Mouse (Mus musculus) liver, adult 2 months (tissue): ENCODE measurements around the gene Adamts5. TPM values are rescaled to one million over a fixed set of nuclear protein-coding genes. Genes with fewer than 3 reads are reported as not detected.

Source experiments
- DNase-seq: peaks from one replicate; pipeline ENCODE4 v3.0.0-alpha.2; 2011; ENCODE audit warnings: low read depth, low spot score; ENCODE audit errors: extremely low read depth
- H3K27ac ChIP-seq: fragments of 200-500 bp; replicated peaks from 2 replicates; pipeline ENCODE4 v1.5.1; 2012; ENCODE audit warnings: low read depth, mild to moderate bottlenecking, control low read depth, inconsistent platforms, low read length; ENCODE audit not compliant: insufficient read depth
- H3K27me3 ChIP-seq: fragments of 200-500 bp; 2 replicates; pipeline ENCODE4 v1.6.1; 2012; ENCODE audit warnings: mild to moderate bottlenecking, moderate library complexity, low read length, inconsistent platforms; ENCODE audit not compliant: control insufficient read depth, insufficient read depth
- H3K36me3 ChIP-seq: fragments of 200-500 bp; 2 replicates; pipeline ENCODE4 v1.6.1; 2012; ENCODE audit warnings: low read length, inconsistent platforms; ENCODE audit not compliant: control insufficient read depth, insufficient read depth
- H3K4me1 ChIP-seq: fragments of 200-500 bp; 2 replicates; pipeline ENCODE4 v1.6.1; 2011; ENCODE audit warnings: low read length; ENCODE audit not compliant: control insufficient read depth, insufficient read depth
- H3K4me3 ChIP-seq: fragments of 200-500 bp; 2 replicates; pipeline ENCODE4 v1.5.1; 2011; ENCODE audit warnings: low read depth, mild to moderate bottlenecking, control low read depth, low read length, moderate library complexity; ENCODE audit not compliant: insufficient read depth
- H3K79me2 ChIP-seq: fragments of 200-500 bp; 2 replicates; pipeline ENCODE4 v1.6.1; 2012; ENCODE audit warnings: inconsistent platforms, mild to moderate bottlenecking, low read length, moderate library complexity; ENCODE audit not compliant: control insufficient read depth, insufficient read depth
- H3K9ac ChIP-seq: fragments of 200-500 bp; 2 replicates; pipeline ENCODE4 v1.6.1; 2012; ENCODE audit warnings: low read depth, mild to moderate bottlenecking, control low read depth, inconsistent platforms, low read length
- CTCF ChIP-seq: fragments of 200-500 bp; IDR thresholded peaks from 2 replicates; pipeline ENCODE4 v1.5.1; 2011; ENCODE audit warnings: low read depth, low read length, control low read depth
- POLR2A ChIP-seq: fragments of 200-500 bp; IDR thresholded peaks from 2 replicates; pipeline ENCODE4 v1.6.1; 2011; ENCODE audit warnings: low read length, control low read depth; ENCODE audit not compliant: insufficient read depth; ENCODE audit errors: extremely low read depth
- WGBS: fragments of 180-500 bp; shearing (Covaris S2); methylation state at CpG from one replicate; pipeline ENCODE4 v1.1.7; 2018; 5-methylcytosine and 5-hydroxymethylcytosine counted together
- polyA plus RNA-seq: library from polyadenylated mRNA; depleted of rRNA; stranded (reverse); fragments of >200 nt; gene quantifications from 2 replicates; pipeline ENCODE4 v1.2.3, GENCODE M21; 2012
- total RNA-seq: library from RNA; depleted of rRNA; stranded (reverse); fragments of >200 nt; gene quantifications from 2 replicates; pipeline ENCODE4 v1.2.3, GENCODE M21; 2014

Gene Adamts5
- total and polyA plus RNA-seq, 2 experiments = 0.44 to 0.74 TPM

- no peak overlapping the region for H3K27ac ChIP-seq
- H3K79me2 ChIP-seq = no peaks in the 10 kb centered on the region
- no peaks in the 10 kb centered on the region for H3K4me1 ChIP-seq
- no peaks in the 10 kb centered on the region for H3K36me3 ChIP-seq
- no peak for DNase-seq
- H3K27me3 ChIP-seq = no peaks in the 10 kb centered on the region
- TF ChIP-seq POLR2A (no peak), CTCF (no peak)
- 83% methylated on average over 4 of the region's 4 CpGs for WGBS
- H3K4me3 ChIP-seq = no peak overlapping the region
- no peak overlapping the region for H3K9ac ChIP-seq
Measured at GRCm38 (mm10) chr16:85864691-85865389, 36.8 kb downstream of the Adamts5 start.

DNA sequence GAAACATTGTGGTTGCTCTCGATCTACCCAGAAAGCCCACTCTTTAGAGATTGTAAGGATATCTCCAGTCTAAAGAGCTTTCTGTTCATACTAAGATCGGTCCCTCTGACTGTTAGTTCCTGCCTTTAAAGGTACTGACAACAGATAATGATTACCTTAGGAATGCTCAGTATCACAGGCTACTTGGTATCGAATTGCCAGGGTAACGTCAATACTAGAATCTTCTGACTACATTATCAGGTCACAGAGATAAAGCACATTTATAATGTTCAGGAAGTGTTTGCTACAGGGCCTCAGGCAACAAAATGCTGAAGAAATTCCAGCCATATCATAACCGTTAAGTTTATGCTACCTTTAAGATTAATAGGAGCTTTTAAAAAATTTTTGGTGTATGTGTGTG, 47.1 kb downstream of the Adamts5 start:
- H3K4me1 ChIP-seq = no peaks in the 10 kb centered on the region
- H3K79me2 ChIP-seq = no peaks in the 10 kb centered on the region
- no peak for DNase-seq
- H3K27ac ChIP-seq = no peak overlapping the region
- no peak overlapping the region for H3K9ac ChIP-seq
- no peak overlapping the region for H3K4me3 ChIP-seq
- WGBS = 55% methylated on average over 5 of the region's 5 CpGs
- H3K27me3 ChIP-seq = no peaks in the 10 kb centered on the region
- TF ChIP-seq POLR2A (no peak), CTCF (no peak)
- no peaks in the 10 kb centered on the region for H3K36me3 ChIP-seq

DNA sequence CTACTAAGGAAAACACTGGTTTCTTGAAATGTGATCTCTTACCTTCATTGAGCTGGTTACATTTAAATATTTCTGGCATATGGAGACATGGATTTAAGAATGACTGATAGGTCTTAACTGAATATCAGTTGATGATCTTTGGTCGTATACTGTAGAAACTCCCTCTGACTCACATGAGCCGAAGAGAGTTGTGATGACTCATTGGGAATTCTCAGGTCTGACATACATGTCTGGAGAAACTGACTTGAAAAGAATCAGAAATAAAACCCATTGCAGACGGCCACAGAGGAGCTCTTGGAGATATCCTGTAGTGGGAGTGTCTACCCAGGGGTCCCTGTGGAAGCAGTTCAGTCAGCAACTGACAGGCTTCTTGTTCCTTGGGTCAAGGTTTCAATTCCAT, 74.6 kb downstream of the Adamts5 start:
- Histone ChIP-seq H3K79me2 (no peaks in the 10 kb centered on the region), H3K36me3 (no peaks in the 10 kb centered on the region), H3K9ac (no peak overlapping the region), H3K4me1 (no peaks in the 10 kb centered on the region), H3K4me3 (no peak overlapping the region), H3K27me3 (no peaks in the 10 kb centered on the region), H3K27ac (no peak overlapping the region)
- WGBS = 68% methylated on average over 3 of the region's 3 CpGs
- DNase-seq = no peak
- TF ChIP-seq POLR2A = no peak
- no peak for TF ChIP-seq CTCF

DNA sequence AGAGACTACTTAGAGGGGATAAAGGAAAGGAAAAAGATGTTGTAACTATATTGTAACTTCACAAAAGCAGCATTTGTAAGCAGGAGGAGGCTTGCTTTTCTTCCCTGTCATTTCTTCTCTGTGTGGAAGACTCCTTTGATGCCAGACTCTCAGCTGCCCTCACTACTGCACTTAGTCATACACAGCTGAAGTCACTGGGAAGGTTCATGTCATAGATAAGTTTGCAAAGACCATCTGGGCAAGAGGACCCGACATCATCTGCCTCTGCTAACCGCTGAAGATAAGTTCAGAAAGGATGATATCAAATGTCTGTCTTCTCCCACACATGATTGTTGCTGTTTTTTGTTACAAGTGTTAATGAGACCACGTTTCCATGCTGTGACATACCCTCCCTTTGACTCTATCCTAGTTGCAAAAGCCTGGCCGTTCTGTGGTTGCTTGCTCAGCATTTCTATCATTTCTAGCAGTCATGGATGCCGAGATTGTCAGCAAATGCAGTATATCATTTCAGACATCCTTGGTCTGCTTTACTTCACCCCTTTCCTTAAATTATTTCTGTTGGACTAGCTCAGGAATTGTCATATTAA, 79.2 kb downstream of the Adamts5 start:
- no peaks in the 10 kb centered on the region for H3K79me2 ChIP-seq
- H3K4me1 ChIP-seq = no peaks in the 10 kb centered on the region
- no peak for DNase-seq
- no peaks in the 10 kb centered on the region for H3K36me3 ChIP-seq
- WGBS = 72% methylated on average over 5 of the region's 5 CpGs
- no peak overlapping the region for H3K4me3 ChIP-seq
- H3K27me3 ChIP-seq = no peaks in the 10 kb centered on the region
- TF ChIP-seq CTCF (no peak), POLR2A (no peak)
- H3K9ac ChIP-seq = no peak overlapping the region
- H3K27ac ChIP-seq = no peak overlapping the region

- no peak for DNase-seq
- Histone ChIP-seq H3K4me3 (no peak overlapping the region), H3K4me1 (no peaks in the 10 kb centered on the region), H3K9ac (no peak overlapping the region), H3K79me2 (no peaks in the 10 kb centered on the region), H3K27ac (no peak overlapping the region), H3K36me3 (no peaks in the 10 kb centered on the region), H3K27me3 (no peaks in the 10 kb centered on the region)
- 53% methylated on average over 5 of the region's 5 CpGs for WGBS
- TF ChIP-seq CTCF (no peak), POLR2A (no peak)
Measured at GRCm38 (mm10) chr16:85819808-85820458, 81.7 kb downstream of the Adamts5 start.

GRCm38 (mm10) chr16:85814116-85814515, 87.5 kb downstream of the Adamts5 start:
- H3K79me2 ChIP-seq = no peaks in the 10 kb centered on the region
- WGBS = 92% methylated on average over 2 of the region's 2 CpGs
- TF ChIP-seq POLR2A = no peak
- TF ChIP-seq CTCF = no peak
- no peak overlapping the region for H3K4me3 ChIP-seq
- no peak overlapping the region for H3K9ac ChIP-seq
- H3K27ac ChIP-seq = no peak overlapping the region
- DNase-seq = no peak
- H3K36me3 ChIP-seq = no peaks in the 10 kb centered on the region
- no peaks in the 10 kb centered on the region for H3K27me3 ChIP-seq
- H3K4me1 ChIP-seq = no peaks in the 10 kb centered on the region
